Mouse (Mus musculus) Patski (cell line): ENCODE measurements around the gene Pir. TPM values are rescaled to one million over a fixed set of nuclear protein-coding genes. Genes with fewer than 3 reads are reported as not detected.

ENCODE experiments used
- ATAC-seq: fragments of 100-300 bp; one replicate; pipeline ENCODE4 v1.8.0; 2021
- CTCF ChIA-PET: fragments of 350-600 bp; sonication (Branson Sonifier 250); formaldehyde crosslinking; loops from one replicate; lab custom pipeline; 2022; ENCODE audit warnings: inconsistent platforms; lab: Charles Lee
- POLR2A ChIA-PET: fragments of 350-600 bp; sonication (Branson Sonifier 250); formaldehyde crosslinking; loops from one replicate; lab custom pipeline; 2022; ENCODE audit warnings: antibody characterized with exemption, inconsistent platforms; lab: Charles Lee
- DNase-seq: peaks from one replicate; pipeline ENCODE4 v3.0.0-alpha.2; 2011; ENCODE audit warnings: low read depth, low spot score
- H3K27me3 ChIP-seq: fragments of 371-371 bp; one replicate; pipeline ENCODE4 v1.5.1; 2021
- CTCF ChIP-seq: fragments of 100-300 bp; IDR thresholded peaks from one replicate; pipeline ENCODE4 v1.5.1; 2021
- in situ Hi-C: fragments of 300-500 bp; cut with MboI; formaldehyde crosslinking; loops from 3 replicates; pipeline ENCODE4 v1.11.1; 2018; ENCODE audit warnings: low pct_unique_long_range_greater_than_20kb, mixed read lengths
- polyA plus RNA-seq: library from polyadenylated mRNA; unstranded; gene quantifications from one replicate; pipeline ENCODE4 v1.2.3, GENCODE M21; 2021

The Pir gene
- polyA plus RNA-seq, result not detected

DNA sequence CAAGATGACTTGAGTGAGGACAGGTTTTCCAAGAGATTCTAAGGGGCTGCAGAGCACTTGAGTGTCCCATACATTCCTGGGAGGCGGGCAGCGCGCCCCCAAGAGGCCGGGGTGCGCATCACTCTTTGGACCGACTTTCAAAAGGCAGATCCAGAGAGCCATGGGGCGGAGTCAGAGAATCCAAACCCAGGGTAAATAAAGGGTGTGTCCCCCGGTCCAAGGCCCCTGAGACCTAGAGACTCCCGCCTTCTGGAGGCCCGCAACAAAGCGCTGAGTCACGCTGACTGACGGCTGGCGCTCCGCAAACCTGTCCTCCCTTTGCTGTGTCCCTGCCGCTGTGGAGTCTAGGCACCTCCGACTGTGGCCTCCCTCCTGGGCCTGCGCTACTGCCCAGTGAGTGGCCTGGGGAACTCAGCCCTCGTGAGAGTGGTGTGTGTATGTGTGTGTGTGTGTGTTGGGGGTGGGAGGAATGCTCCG is at the start of gene Pir:
Gene Pir, plus strand, starts transcription at position 87 of the 477 bp plus-strand sequence.
- DNase-seq (no peak), ATAC-seq (no peak)
- no peak for TF ChIP-seq CTCF
- peaks cover 12% of the 10 kb centered on the region for H3K27me3 ChIP-seq
- in situ Hi-C loops, result no loop called here
- CTCF ChIA-PET, result no interaction called here
- POLR2A ChIA-PET, result no interaction called here

DNA sequence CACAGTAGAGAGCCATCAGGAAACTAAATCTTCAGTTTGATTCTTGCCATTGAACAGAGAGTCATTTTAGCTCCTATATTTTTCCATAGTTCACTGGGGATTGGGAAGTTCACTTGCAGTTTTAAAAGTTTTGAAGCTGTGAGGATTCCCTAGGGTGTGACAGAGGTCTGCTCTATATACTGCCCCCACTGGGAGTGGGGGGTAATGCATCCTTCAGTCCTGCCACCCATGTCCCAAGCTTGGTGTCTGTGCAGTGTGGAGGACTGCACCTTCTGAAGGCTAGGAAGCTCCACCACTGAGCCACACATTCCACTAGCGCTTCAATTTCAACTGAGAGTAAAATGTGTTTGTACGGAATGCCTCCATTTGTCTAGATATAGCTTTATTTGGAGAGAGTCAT is 47.2 kb upstream of the Pir start:
- in situ Hi-C loops, result no loop called here
- TF ChIP-seq CTCF, result peak; percentile 45
- DNase-seq (no peak), ATAC-seq (no peak)
- ChIA-PET CTCF (no interaction called here), POLR2A (no interaction called here)
- H3K27me3 ChIP-seq, result peaks cover 8% of the 10 kb centered on the region

DNA sequence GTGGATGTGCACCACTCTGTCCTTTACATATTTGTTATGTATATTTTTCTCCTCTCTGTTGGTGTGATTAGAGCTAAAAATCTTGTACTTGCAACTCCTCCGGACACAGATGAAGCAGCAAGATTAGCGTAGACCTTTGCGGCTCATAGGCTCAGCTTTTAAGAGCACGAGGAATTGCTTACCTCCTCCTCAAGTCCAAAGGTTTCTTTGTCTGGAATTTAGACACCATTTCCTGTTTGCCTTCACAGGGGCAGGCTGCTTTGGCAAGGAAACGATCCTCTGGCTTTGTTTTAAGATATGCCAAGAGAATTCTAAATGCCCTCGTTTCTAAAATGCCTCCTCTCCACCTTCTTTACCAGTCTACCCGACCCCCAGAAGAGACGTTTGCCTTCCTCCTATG is 35.8 kb upstream of the Pir start:
- peaks cover 19% of the 10 kb centered on the region for H3K27me3 ChIP-seq
- no peak for TF ChIP-seq CTCF
- ChIA-PET POLR2A (no interaction called here), CTCF (no interaction called here)
- in situ Hi-C loops, result no loop called here
- ATAC-seq (no peak), DNase-seq (no peak)

DNA sequence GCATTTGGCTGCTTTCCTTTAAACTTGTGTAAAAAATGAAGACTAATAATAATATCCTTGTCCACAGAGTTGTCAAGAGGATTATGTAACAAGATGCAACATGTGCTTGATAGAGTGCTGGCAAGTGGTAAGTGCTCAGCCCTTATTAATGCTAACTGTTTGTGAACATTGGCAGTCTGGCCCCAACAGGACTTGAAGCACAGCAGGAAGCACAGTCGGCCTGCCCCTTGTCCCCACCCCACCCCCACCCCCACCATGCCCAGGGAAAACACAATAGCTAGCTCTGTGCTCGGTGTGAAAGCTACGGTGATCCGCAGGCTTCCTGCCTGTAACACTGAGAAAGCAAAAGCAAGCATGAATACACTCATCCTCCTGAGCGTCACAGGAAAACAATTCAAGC is 23.5 kb upstream of the Pir start:
- ChIA-PET CTCF (no interaction called here), POLR2A (no interaction called here)
- peaks cover 48% of the 10 kb centered on the region for H3K27me3 ChIP-seq
- DNase-seq, result no peak
- in situ Hi-C loops, result no loop called here
- no peak for TF ChIP-seq CTCF
- no peak for ATAC-seq

DNA sequence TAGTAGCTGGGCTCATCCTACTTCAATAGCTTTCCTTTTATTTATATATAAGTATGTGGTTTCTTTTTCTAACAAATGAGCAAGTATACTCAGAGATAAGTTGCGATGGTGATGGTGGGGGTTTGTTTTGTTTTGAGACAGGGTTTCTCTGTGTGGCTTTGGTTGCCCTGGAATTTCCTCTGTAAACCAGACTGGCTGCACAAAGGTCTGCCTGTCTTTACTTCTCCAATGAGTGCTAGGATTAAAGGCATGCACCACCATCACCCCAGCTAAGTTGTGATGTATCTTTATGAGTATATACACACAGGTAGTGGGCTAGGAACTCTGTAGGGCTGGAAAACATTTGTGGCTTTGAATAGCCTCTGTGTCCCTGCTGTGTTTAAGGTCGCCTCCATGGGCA is 22.4 kb upstream of the Pir start:
- ChIA-PET POLR2A (no interaction called here), CTCF (no interaction called here)
- in situ Hi-C loops, result no loop called here
- no peak for TF ChIP-seq CTCF
- ATAC-seq, result no peak
- DNase-seq, result no peak
- H3K27me3 ChIP-seq, result peaks cover 51% of the 10 kb centered on the region

DNA sequence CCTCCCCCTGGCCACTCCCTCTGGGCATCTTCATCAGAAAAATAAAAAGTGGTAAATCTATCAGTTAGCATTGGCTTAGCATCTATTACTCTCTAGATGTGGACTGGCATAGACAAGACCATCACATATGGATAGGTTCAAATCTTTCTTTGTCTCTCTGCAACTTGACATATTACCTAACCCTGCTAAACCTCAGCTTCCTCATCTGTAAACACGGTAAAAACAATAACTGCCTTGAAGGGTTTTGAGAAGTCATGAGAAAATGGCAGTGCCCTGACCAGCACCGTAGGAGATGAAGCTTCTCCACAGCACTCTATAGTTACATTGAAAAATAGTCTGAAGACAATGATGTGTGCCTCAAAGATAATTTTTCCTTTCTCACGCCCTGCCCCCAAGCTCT is 12.6 kb upstream of the Pir start:
- ATAC-seq, result no peak
- TF ChIP-seq CTCF, result no peak
- POLR2A ChIA-PET, result no interaction called here
- peaks cover 30% of the 10 kb centered on the region for H3K27me3 ChIP-seq
- DNase-seq, result no peak
- in situ Hi-C loops, result no loop called here
- CTCF ChIA-PET, result no interaction called here

DNA sequence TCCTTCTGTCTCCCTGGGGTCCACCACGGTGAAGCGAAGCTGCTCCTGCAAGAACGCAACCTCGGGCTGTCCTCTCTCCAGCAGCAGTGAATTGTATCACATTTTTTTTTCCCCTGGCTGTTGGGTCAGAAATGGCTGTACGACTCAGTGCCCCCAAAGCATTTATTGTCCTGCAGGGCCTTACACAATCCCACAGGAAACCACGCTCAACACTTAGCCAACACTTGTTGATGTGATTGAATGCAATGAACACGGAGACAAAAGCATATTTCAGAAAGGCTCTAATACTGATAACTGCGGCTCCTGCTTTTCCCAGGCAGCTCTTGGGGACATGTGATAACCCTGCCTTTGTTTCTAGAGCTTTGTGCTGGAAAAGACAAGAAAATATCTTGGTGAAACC is 11.1 kb upstream of the Pir start, which contains the start of gene Bmx:
Gene Bmx, minus strand, starts transcription at position 137 of the 400 bp plus-strand sequence.
- CTCF ChIA-PET, result no interaction called here
- no peak for ATAC-seq

DNA sequence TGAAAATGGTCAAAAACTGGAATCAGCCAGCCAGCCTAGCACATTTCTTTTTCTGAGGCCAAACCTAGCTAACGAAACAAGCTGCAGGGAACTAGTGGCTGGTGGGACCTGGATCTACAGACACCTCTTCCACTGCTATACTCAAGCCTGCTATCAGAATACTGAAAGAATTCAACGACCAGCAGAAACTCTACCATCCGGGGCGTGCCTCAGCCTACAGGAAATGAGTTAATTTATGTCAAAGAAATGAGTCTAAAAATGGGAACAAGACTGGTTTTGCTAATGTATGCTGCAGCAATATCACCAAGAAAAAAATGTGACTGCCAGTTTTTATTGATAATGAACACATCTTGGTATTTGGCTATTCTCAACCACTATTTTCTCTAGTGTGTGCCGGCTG is 10.5 kb upstream of the Pir start:
- no peak for DNase-seq
- in situ Hi-C loops, result no loop called here
- POLR2A ChIA-PET, result no interaction called here
- CTCF ChIA-PET, result no interaction called here
- peaks cover 35% of the 10 kb centered on the region for H3K27me3 ChIP-seq
- TF ChIP-seq CTCF, result no peak
- no peak for ATAC-seq

More for the DNA sequence above, 11.1 kb upstream of the Pir start, which contains the start of gene Bmx:
- peaks cover 29% of the 10 kb centered on the region for H3K27me3 ChIP-seq
- POLR2A ChIA-PET, result no interaction called here
- no peak for TF ChIP-seq CTCF
- no peak for DNase-seq
- in situ Hi-C loops, result no loop called here

DNA sequence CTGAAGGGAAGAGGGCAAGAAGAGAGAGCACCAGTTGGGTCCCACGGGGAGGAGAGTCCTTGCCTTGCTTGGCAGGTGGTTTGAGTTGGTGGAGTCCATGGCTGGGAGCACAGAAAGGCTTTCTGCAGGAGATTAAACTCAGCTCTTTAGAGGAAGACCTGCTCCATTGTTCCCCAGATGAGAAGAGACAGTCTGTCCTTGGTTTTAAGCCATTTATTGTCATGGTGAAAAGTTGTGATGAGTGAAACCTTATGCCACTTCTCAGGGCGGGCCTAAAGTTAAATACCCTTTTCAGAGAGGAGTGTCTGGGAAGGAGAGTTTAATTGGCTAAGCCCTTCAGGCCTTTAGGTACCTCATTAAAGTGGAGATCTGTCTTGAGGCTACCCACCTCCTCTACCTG is 6.9 kb upstream of the Pir start:
- ChIA-PET POLR2A (no interaction called here), CTCF (no interaction called here)
- no peak for ATAC-seq
- in situ Hi-C loops, result no loop called here
- no peak for DNase-seq
- peaks cover 23% of the 10 kb centered on the region for H3K27me3 ChIP-seq
- TF ChIP-seq CTCF, result no peak

DNA sequence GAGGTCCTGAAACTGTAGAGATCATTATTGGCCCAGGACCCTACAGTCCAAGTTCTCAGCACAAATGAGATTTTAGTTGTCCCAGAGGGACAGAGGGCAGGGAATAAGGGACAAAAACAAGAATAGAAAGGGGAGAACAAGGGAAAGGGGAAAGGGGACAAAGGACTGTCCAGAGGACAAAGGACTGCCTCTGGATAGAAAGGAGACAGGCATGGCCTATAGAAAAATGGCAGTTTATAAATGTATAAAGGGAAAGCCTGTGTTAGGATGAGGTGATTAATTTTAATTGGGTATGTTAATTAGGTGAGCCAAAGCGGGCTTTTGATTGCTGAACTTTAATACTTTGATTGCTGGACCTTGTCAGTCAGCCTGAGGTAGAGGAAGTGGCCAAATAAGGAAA is 4.3 kb upstream of the Pir start:
- in situ Hi-C loops, result no loop called here
- H3K27me3 ChIP-seq, result peaks cover 19% of the 10 kb centered on the region
- ChIA-PET CTCF (no interaction called here), POLR2A (no interaction called here)
- DNase-seq (no peak), ATAC-seq (no peak)
- TF ChIP-seq CTCF, result no peak

DNA sequence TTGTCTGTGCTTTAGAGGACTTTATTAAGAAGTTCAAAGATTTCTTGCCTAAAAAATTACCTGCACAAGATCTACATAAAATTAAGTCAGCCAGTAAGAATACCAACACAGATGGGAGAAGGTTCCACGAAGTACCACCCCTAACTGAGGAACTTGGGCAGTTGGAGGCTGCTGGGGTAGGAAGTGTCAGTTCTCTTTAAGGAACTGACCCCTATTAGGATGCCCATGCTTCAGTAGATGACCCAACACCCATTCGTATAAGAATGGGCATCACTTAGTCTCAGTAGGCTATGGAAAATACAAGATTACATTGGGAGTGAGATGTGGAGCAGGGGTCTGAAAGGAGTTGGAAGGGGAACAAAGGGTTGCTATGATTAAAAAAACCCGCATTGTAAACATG is 1.4 kb downstream of the Pir start:
- ChIA-PET CTCF (no interaction called here), POLR2A (no interaction called here)
- H3K27me3 ChIP-seq, result peaks cover 12% of the 10 kb centered on the region
- no peak for TF ChIP-seq CTCF
- DNase-seq, result no peak
- ATAC-seq, result no peak
- in situ Hi-C loops, result no loop called here

DNA sequence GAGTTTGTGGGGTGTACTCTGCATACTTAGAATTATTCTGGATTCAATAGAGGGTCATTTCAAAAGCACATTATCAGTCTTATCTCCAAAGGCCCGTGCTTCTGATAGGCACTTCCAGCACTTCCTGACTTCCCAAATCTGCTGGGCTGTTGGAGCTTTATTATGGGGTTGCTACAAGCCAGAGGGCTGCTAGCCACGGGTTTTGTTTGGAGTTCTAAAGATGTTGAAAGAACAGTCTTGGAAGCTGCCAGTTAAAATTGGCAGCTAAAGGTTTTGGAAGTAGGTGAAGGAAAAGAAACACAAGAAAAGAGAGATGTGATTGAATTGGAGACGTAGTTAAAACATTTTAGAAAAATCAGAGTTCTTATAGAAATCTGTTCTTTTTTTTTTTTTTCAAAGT is 6.4 kb downstream of the Pir start:
- ChIA-PET POLR2A (no interaction called here), CTCF (no interaction called here)
- DNase-seq (no peak), ATAC-seq (no peak)
- in situ Hi-C loops, result no loop called here
- H3K27me3 ChIP-seq, result peaks cover 13% of the 10 kb centered on the region
- TF ChIP-seq CTCF, result no peak
